Mouse (Mus musculus) ovary, postnatal 14 days (tissue): ENCODE data around the gene Mta3.

Source experiments
- DNase-seq: peaks from one replicate; pipeline ENCODE4 v3.0.0; 2022; ENCODE audit warnings: low spot score

Mta3 gene

GRCm38 (mm10) chr17:83759547-83759946 is 53.6 kb downstream of the Mta3 start:
- no peak for DNase-seq

- DNase-seq = no peak
Measured at GRCm38 (mm10) chr17:83764538-83764937, 58.6 kb downstream of the Mta3 start.

- no peak for DNase-seq
Measured at GRCm38 (mm10) chr17:83767064-83767463, 61.1 kb downstream of the Mta3 start.

GRCm38 (mm10) chr17:83768309-83768708 is 62.3 kb downstream of the Mta3 start:
- no peak for DNase-seq

- no peak for DNase-seq
Measured at GRCm38 (mm10) chr17:83770371-83770770, 64.4 kb downstream of the Mta3 start.

- DNase-seq = no peak
Measured at GRCm38 (mm10) chr17:83770931-83771330, 65.0 kb downstream of the Mta3 start.

- no peak for DNase-seq
Measured at GRCm38 (mm10) chr17:83772110-83772509, 66.1 kb downstream of the Mta3 start.

- DNase-seq = no peak
Measured at GRCm38 (mm10) chr17:83772711-83773110, 66.7 kb downstream of the Mta3 start.

GRCm38 (mm10) chr17:83776965-83777364 is 71.0 kb downstream of the Mta3 start:
- no peak for DNase-seq

- DNase-seq = no peak
Measured at GRCm38 (mm10) chr17:83777462-83778051, 71.6 kb downstream of the Mta3 start.

GRCm38 (mm10) chr17:83780228-83780627 is 74.3 kb downstream of the Mta3 start:
- DNase-seq = no peak

GRCm38 (mm10) chr17:83782740-83783139 is 76.8 kb downstream of the Mta3 start:
- DNase-seq = no peak

- no peak for DNase-seq
Measured at GRCm38 (mm10) chr17:83786418-83786817, 80.5 kb downstream of the Mta3 start.

GRCm38 (mm10) chr17:83790158-83790557 is 84.2 kb downstream of the Mta3 start:
- no peak for DNase-seq

- DNase-seq = no peak
Measured at GRCm38 (mm10) chr17:83792388-83792787, 86.4 kb downstream of the Mta3 start.

- DNase-seq = no peak
Measured at GRCm38 (mm10) chr17:83795121-83795520, 89.2 kb downstream of the Mta3 start.

GRCm38 (mm10) chr17:83799506-83800050 is 93.6 kb downstream of the Mta3 start:
- DNase-seq = no peak

GRCm38 (mm10) chr17:83803987-83804386 is 98.0 kb downstream of the Mta3 start:
- DNase-seq = no peak

- DNase-seq = no peak
Measured at GRCm38 (mm10) chr17:83805078-83805477, 99.1 kb downstream of the Mta3 start.

GRCm38 (mm10) chr17:83807345-83807744 is 101.4 kb downstream of the Mta3 start:
- DNase-seq = no peak

- DNase-seq = peak; percentile 50
Measured at GRCm38 (mm10) chr17:83807778-83808398, 101.9 kb downstream of the Mta3 start.

- no peak for DNase-seq
Measured at GRCm38 (mm10) chr17:83808476-83809098, 102.6 kb downstream of the Mta3 start.

- DNase-seq = no peak
Measured at GRCm38 (mm10) chr17:83809197-83809829, 103.3 kb downstream of the Mta3 start.
